Mouse (Mus musculus): Measurements from ENCODE around the gene Tesc. TPM values are rescaled to one million over a fixed set of nuclear protein-coding genes. Genes with fewer than 3 reads are reported as not detected.

Gene Tesc
- total RNA-seq, 4 experiments from 2014 or later, result 229 to 287 (median 252) TPM

DNA sequence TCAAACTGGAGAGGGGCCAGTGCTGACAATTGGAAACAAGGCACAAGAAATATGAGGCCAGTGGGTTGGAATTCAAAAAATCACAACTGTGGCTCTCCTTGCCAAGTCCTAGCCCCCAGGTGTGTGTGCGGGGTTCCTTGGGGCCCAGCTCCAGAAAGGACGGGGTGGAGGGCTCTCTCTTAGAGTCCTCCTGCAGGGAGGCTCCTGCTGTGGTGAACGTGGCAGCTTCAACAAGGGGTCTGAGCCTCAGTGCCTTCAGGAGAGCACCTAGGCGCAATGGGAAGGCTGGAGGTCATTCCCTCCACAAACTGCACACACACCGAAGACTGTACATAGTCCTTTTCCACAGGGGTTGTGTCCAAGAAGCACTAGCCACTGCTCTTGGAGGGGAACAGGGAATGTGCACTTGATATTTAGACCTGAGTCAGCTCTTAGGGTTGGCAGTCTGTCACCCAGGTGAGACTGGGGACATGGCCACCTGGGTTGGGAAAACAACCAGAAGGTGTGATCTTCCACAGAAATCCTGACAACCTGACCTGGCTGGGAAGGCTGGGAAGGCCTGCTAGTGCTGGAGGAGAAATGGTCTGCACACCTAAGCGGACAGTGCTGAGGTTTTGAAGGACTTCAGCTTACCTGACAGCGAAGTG lies 81.4 kb downstream of the Tesc start:
- DNase-seq, result no peak

Other genes with a start within 250 kb of the Tesc start
- 1 to 10 TPM in 1 of 4 experiments, under 1 TPM in 3; 0.63 to 1.4 (median 0.69) TPM for gene Nos1, start 246.7 kb upstream of the Tesc start, total RNA-seq (2022)
- 100 to 1,000 TPM in 1 of 4 experiments, 10 to 100 TPM in 3; 63.9 to 114 (median 85.5) TPM for gene Fbxo21, start 51.0 kb upstream of the Tesc start, total RNA-seq (2022)
- gene Fbxw8, start 127.7 kb downstream of the Tesc start, total RNA-seq (2022), result 10 to 100 TPM; 47.0 to 57.6 (median 51.7) TPM
- under 1 TPM; 0.06 to 0.09 (median 0.08) TPM for gene Hrk, start 136.9 kb downstream of the Tesc start, total RNA-seq (2022)
- gene Rnft2, start 217.4 kb downstream of the Tesc start, total RNA-seq (2022), result 10 to 100 TPM in 1 of 4 experiments, 1 to 10 TPM in 3; 4.3 to 13.9 (median 7.0) TPM
- gene 2410131K14Rik, start 217.5 kb downstream of the Tesc start, total RNA-seq (2022), result 1 to 10 TPM; 7.9 to 10.0 (median 8.8) TPM

All from adrenal gland, adult 8-10 months (tissue).